Mouse (Mus musculus) intestine, embryonic 15.5 days (tissue): ENCODE measurements around the gene Tsc2. TPM values are rescaled to one million over a fixed set of nuclear protein-coding genes. Genes with fewer than 3 reads are reported as not detected.

Source experiments
- polyA plus RNA-seq: library from polyadenylated mRNA; unstranded; fragments of >200 nt; fragmentation: Nextera tagmentation; extraction: Ambion mirVana; gene quantifications from 2 replicates; pipeline ENCODE4 v1.2.1, GENCODE M21; 2015

The Tsc2 gene
- polyA plus RNA-seq, 1 experiment from 2014 or later, result 41.0 TPM

Other genes with a start within 250 kb of the Tsc2 start
- gene Rnps1, start 218.1 kb downstream of the Tsc2 start, polyA plus RNA-seq, result 250 and 257 TPM in 2 replicates
- gene Eci1, start 206.0 kb downstream of the Tsc2 start, polyA plus RNA-seq, result 122 and 137 TPM in 2 replicates
- gene Dnase1l2, start 189.5 kb downstream of the Tsc2 start, polyA plus RNA-seq, result 1.4 and 2.1 TPM in 2 replicates
- 23.0 and 29.3 TPM in 2 replicates for gene E4f1, start 162.3 kb downstream of the Tsc2 start, polyA plus RNA-seq
- 79.9 and 80.6 TPM in 2 replicates for gene Pgp, start 162.2 kb downstream of the Tsc2 start, polyA plus RNA-seq
- 0.40 and 0.68 TPM in 2 replicates for gene Bricd5, start 158.7 kb downstream of the Tsc2 start, polyA plus RNA-seq
- gene Mlst8, start 153.6 kb downstream of the Tsc2 start, polyA plus RNA-seq, result 25.2 and 27.3 TPM in 2 replicates
- gene Caskin1, start 144.0 kb downstream of the Tsc2 start, polyA plus RNA-seq, result 1.5 and 1.8 TPM in 2 replicates
- gene Traf7, start 104.7 kb downstream of the Tsc2 start, polyA plus RNA-seq, result 81.6 and 89.3 TPM in 2 replicates
- 5.2 and 8.7 TPM in 2 replicates for gene Rab26, start 98.4 kb downstream of the Tsc2 start, polyA plus RNA-seq
- 16.9 and 17.4 TPM in 2 replicates for gene Pkd1, start 82.8 kb downstream of the Tsc2 start, polyA plus RNA-seq
- gene Nthl1, start 50 bp upstream of the Tsc2 start, polyA plus RNA-seq, result 15.6 and 18.1 TPM in 2 replicates
- 43.9 and 49.2 TPM in 2 replicates for gene Slc9a3r2, start 17.7 kb upstream of the Tsc2 start, polyA plus RNA-seq
- 0.30 and 0.56 TPM in 2 replicates for gene Npw, start 25.8 kb upstream of the Tsc2 start, polyA plus RNA-seq
- 20.0 and 20.5 TPM in 2 replicates for gene Zfp598, start 37.1 kb upstream of the Tsc2 start, polyA plus RNA-seq
- 7.0 and 7.7 TPM in 2 replicates for gene Syngr3, start 57.3 kb upstream of the Tsc2 start, polyA plus RNA-seq
- 41.8 and 45.9 TPM in 2 replicates for gene Gfer, start 63.5 kb upstream of the Tsc2 start, polyA plus RNA-seq
- gene Noxo1, start 63.6 kb upstream of the Tsc2 start, polyA plus RNA-seq, result 10.3 and 10.4 TPM in 2 replicates
- 67.3 and 67.5 TPM in 2 replicates for gene Tbl3, start 75.0 kb upstream of the Tsc2 start, polyA plus RNA-seq
- gene Rnf151, start 85.4 kb upstream of the Tsc2 start, polyA plus RNA-seq, result 0.11 and 0.19 TPM in 2 replicates
- 1,514 and 1,667 TPM in 2 replicates for gene Rps2, start 85.5 kb upstream of the Tsc2 start, polyA plus RNA-seq
- gene Ndufb10, start 91.8 kb upstream of the Tsc2 start, polyA plus RNA-seq, result 303 and 319 TPM in 2 replicates
- gene Rpl3l, start 95.2 kb upstream of the Tsc2 start, polyA plus RNA-seq, result not detected in 2 replicates
- 32.4 and 33.9 TPM in 2 replicates for gene Msrb1, start 104.0 kb upstream of the Tsc2 start, polyA plus RNA-seq
- 0.78 and 0.81 TPM in 2 replicates for gene Hs3st6, start 120.4 kb upstream of the Tsc2 start, polyA plus RNA-seq
- not detected in 2 replicates for gene Meiob, start 171.7 kb upstream of the Tsc2 start, polyA plus RNA-seq
- gene Hagh, start 207.5 kb upstream of the Tsc2 start, polyA plus RNA-seq, result 55.1 and 69.8 TPM in 2 replicates
- 77.1 and 77.6 TPM in 2 replicates for gene Fahd1, start 217.7 kb upstream of the Tsc2 start, polyA plus RNA-seq
- gene Igfals, start 233.4 kb upstream of the Tsc2 start, polyA plus RNA-seq, result 3.4 and 4.4 TPM in 2 replicates